Mouse (Mus musculus): ENCODE results near the gene Adamtsl2. TPM values are rescaled to one million over a fixed set of nuclear protein-coding genes. Genes with fewer than 3 reads are reported as not detected.

The Adamtsl2 gene
- polyA plus RNA-seq, 1 experiment = 0.95 TPM

- Histone ChIP-seq H3K4me1 (ENCODE audit: control insufficient read depth, insufficient read depth, low read length) (no peaks in the 10 kb centered on the region), H3K27ac (ENCODE audit: insufficient read depth, low read length) (no peak within 1 kb of the TSS)
Observed at GRCm38 (mm10) chr2:27071978-27072377, 7.2 kb upstream of the Adamtsl2 start, which contains the start of gene Mymk. Gene Mymk (minus strand): TSS chr2:27072179.

GRCm38 (mm10) chr2:27073407-27073806 is 5.8 kb upstream of the Adamtsl2 start:
- H3K27ac ChIP-seq (ENCODE audit: insufficient read depth, low read length) = no peak overlapping the region
- no peak overlapping the region for H3K4me3 ChIP-seq (ENCODE audit: insufficient read depth, low read length)
- TF ChIP-seq CTCF (IDR thresholded peaks at IDR 0.05; ENCODE audit: borderline replicate concordance, insufficient read depth, low read length) (no peak), POLR2A (IDR thresholded peaks at IDR 0.05; ENCODE audit: low read depth, low read length) (no peak)
- no peaks in the 10 kb centered on the region for H3K4me1 ChIP-seq (ENCODE audit: control insufficient read depth, insufficient read depth, low read length)

More at GRCm38 (mm10) chr2:27071978-27072377, 7.2 kb upstream of the Adamtsl2 start, which contains the start of gene Mymk:
- H3K4me3 ChIP-seq (ENCODE audit: insufficient read depth, low read length) = no peak within 1 kb of the TSS
- TF ChIP-seq CTCF (IDR thresholded peaks at IDR 0.05; ENCODE audit: borderline replicate concordance, insufficient read depth, low read length) (no peak), POLR2A (IDR thresholded peaks at IDR 0.05; ENCODE audit: low read depth, low read length) (no peak)

- Histone ChIP-seq H3K27ac (ENCODE audit: insufficient read depth, low read length) (no peak overlapping the region), H3K4me1 (ENCODE audit: control insufficient read depth, insufficient read depth, low read length) (peaks cover 6% of the 10 kb centered on the region), H3K4me3 (ENCODE audit: insufficient read depth, low read length) (no peak overlapping the region)
- TF ChIP-seq CTCF (IDR thresholded peaks at IDR 0.05; ENCODE audit: borderline replicate concordance, insufficient read depth, low read length) = no peak
- TF ChIP-seq POLR2A (IDR thresholded peaks at IDR 0.05; ENCODE audit: low read depth, low read length) = no peak
Observed at GRCm38 (mm10) chr2:27074804-27075203, 4.4 kb upstream of the Adamtsl2 start.

- TF ChIP-seq CTCF (IDR thresholded peaks at IDR 0.05; ENCODE audit: borderline replicate concordance, insufficient read depth, low read length) (peak; percentile 66; the same call in 1 of the 2 replicates), POLR2A (IDR thresholded peaks at IDR 0.05; ENCODE audit: low read depth, low read length) (no peak)
- Histone ChIP-seq H3K4me1 (ENCODE audit: control insufficient read depth, insufficient read depth, low read length) (peaks cover 7% of the 10 kb centered on the region), H3K4me3 (ENCODE audit: insufficient read depth, low read length) (no peak overlapping the region), H3K27ac (ENCODE audit: insufficient read depth, low read length) (no peak overlapping the region)
Observed at GRCm38 (mm10) chr2:27075485-27075884, 3.7 kb upstream of the Adamtsl2 start.

- TF ChIP-seq CTCF (IDR thresholded peaks at IDR 0.05; ENCODE audit: borderline replicate concordance, insufficient read depth, low read length) = no peak
- TF ChIP-seq POLR2A (IDR thresholded peaks at IDR 0.05; ENCODE audit: low read depth, low read length) = no peak
- Histone ChIP-seq H3K27ac (ENCODE audit: insufficient read depth, low read length) (no peak overlapping the region), H3K4me3 (ENCODE audit: insufficient read depth, low read length) (no peak overlapping the region), H3K4me1 (ENCODE audit: control insufficient read depth, insufficient read depth, low read length) (peaks cover 7% of the 10 kb centered on the region)
Observed at GRCm38 (mm10) chr2:27077655-27078244, 1.4 kb upstream of the Adamtsl2 start.

- H3K4me1 ChIP-seq (ENCODE audit: control insufficient read depth, insufficient read depth, low read length) = peaks cover 7% of the 10 kb centered on the region
- H3K4me3 ChIP-seq (ENCODE audit: insufficient read depth, low read length) = no peak overlapping the region
- no peak for TF ChIP-seq POLR2A (IDR thresholded peaks at IDR 0.05; ENCODE audit: low read depth, low read length)
- no peak overlapping the region for H3K27ac ChIP-seq (ENCODE audit: insufficient read depth, low read length)
Observed at GRCm38 (mm10) chr2:27078312-27078711, 867 bp upstream of the Adamtsl2 start.

GRCm38 (mm10) chr2:27079649-27080048 is 470 bp downstream of the Adamtsl2 start:
- no peak overlapping the region for H3K4me3 ChIP-seq (ENCODE audit: insufficient read depth, low read length)

GRCm38 (mm10) chr2:27083761-27084475 is 4.7 kb downstream of the Adamtsl2 start:
- Histone ChIP-seq H3K4me1 (ENCODE audit: control insufficient read depth, insufficient read depth, low read length) (peaks cover 7% of the 10 kb centered on the region), H3K4me3 (ENCODE audit: insufficient read depth, low read length) (no peak overlapping the region), H3K27ac (ENCODE audit: insufficient read depth, low read length) (no peak overlapping the region)

More at GRCm38 (mm10) chr2:27079649-27080048, 470 bp downstream of the Adamtsl2 start:
- Histone ChIP-seq H3K4me1 (ENCODE audit: control insufficient read depth, insufficient read depth, low read length) (peaks cover 7% of the 10 kb centered on the region), H3K27ac (ENCODE audit: insufficient read depth, low read length) (no peak overlapping the region)
- TF ChIP-seq POLR2A (IDR thresholded peaks at IDR 0.05; ENCODE audit: low read depth, low read length) = no peak
- TF ChIP-seq CTCF (IDR thresholded peaks at IDR 0.05; ENCODE audit: borderline replicate concordance, insufficient read depth, low read length) = no peak

GRCm38 (mm10) chr2:27084963-27085362 is 5.8 kb downstream of the Adamtsl2 start:
- Histone ChIP-seq H3K4me1 (ENCODE audit: control insufficient read depth, insufficient read depth, low read length) (no peaks in the 10 kb centered on the region), H3K27ac (ENCODE audit: insufficient read depth, low read length) (no peak overlapping the region), H3K4me3 (ENCODE audit: insufficient read depth, low read length) (no peak overlapping the region)
- TF ChIP-seq CTCF (IDR thresholded peaks at IDR 0.05; ENCODE audit: borderline replicate concordance, insufficient read depth, low read length) = no peak

More at GRCm38 (mm10) chr2:27083761-27084475, 4.7 kb downstream of the Adamtsl2 start:
- TF ChIP-seq CTCF (IDR thresholded peaks at IDR 0.05; ENCODE audit: borderline replicate concordance, insufficient read depth, low read length) (no peak), POLR2A (IDR thresholded peaks at IDR 0.05; ENCODE audit: low read depth, low read length) (no peak)

- no peaks in the 10 kb centered on the region for H3K4me1 ChIP-seq (ENCODE audit: control insufficient read depth, insufficient read depth, low read length)
- no peak overlapping the region for H3K4me3 ChIP-seq (ENCODE audit: insufficient read depth, low read length)
- TF ChIP-seq CTCF (IDR thresholded peaks at IDR 0.05; ENCODE audit: borderline replicate concordance, insufficient read depth, low read length) = no peak
- no peak for TF ChIP-seq POLR2A (IDR thresholded peaks at IDR 0.05; ENCODE audit: low read depth, low read length)
- H3K27ac ChIP-seq (ENCODE audit: insufficient read depth, low read length) = no peak overlapping the region
Observed at GRCm38 (mm10) chr2:27085801-27086200, 6.6 kb downstream of the Adamtsl2 start.
